Mouse (Mus musculus): ENCODE data around the gene Rcor1. TPM values are rescaled to one million over a fixed set of nuclear protein-coding genes. Genes with fewer than 3 reads are reported as not detected.

Gene Rcor1
- polyA plus RNA-seq, 1 experiment from 2014 or later, result 18.2 TPM

DNA sequence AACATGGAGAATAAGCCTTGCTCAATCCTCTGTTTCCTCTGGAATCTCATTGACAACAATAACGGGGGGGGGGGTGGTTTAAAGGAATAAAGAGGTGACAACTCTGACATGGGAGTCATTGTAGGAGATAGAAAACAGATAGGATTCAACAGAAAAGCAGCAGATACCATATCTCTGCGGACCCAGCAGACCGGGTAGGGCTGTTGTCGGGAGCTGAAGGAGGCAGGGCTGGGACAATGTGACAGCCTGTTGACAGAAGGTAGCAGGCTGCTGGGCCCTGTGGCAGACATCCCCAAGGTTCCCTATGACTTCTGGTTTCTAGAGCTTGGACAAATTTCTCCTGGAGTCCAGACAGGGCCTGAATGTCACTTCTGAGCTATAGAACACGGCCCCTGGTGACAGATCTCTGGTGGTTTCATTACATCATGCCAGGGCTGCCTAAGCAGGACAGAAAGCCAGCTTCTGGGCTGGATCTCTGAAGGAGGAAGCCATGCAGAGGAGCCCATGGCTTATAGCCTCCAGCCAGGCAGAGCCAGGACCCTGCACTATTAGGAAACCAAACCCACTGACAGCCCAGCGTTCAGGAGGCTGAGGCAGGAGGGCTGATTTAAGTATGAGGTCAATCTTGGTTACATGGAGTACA lies 29.4 kb upstream of the Rcor1 start:
- Histone ChIP-seq H3K4me2 (0 out of 2 replicates have a peak overlapping the region, but pooled peaks have one; percentile 23), H3K27me3 (replicated peaks; ENCODE audit: control insufficient read depth, insufficient read depth, low read length) (no peaks in the 10 kb centered on the region), H3K4me1 (replicated peaks; ENCODE audit: control insufficient read depth, insufficient read depth, low read length) (peaks cover 33% of the 10 kb centered on the region), H3K4me3 (ENCODE audit: low read depth, low read length) (no peak overlapping the region), H3K9me3 (ENCODE audit: control insufficient read depth, low read length) (no peaks in the 10 kb centered on the region; the same call in 1 of the 2 replicates), H3K36me3 (ENCODE audit: control insufficient read depth, insufficient read depth, low read length) (no peaks in the 10 kb centered on the region), H3K9ac (ENCODE audit: low read depth, low read length) (no peak overlapping the region), H3K27ac (ENCODE audit: low read depth, low read length) (peak overlapping the region; percentile 44)
- DNase-seq (ENCODE audit: low spot score) (no peak), ATAC-seq (replicated peaks; ENCODE audit: low FRiP score) (peak; percentile 61)
- WGBS, result 37% methylated on average over 6 of the region's 6 CpGs

DNA sequence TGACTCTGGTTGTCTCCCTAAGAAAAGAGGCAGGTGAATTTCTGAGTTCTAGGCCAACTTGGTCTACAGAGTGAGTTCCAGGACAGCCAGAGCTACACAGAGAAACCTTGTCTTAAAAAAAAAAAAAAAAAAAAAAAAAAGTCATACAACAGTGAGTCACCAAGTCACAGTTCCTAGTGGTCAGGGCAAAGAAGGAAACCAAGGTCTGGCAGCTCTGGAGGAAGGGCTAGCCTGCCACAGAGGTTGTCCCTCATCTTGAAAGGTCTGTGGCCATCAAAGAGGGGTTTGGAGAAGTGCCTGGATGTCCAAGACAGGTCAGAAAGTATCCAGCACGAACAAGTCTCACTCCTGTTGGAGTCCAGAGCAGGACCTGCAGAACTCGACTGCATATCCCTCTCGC lies 22.3 kb upstream of the Rcor1 start:
- H3K27ac ChIP-seq (ENCODE audit: low read depth, low read length), result no peak overlapping the region
- H3K4me3 ChIP-seq (ENCODE audit: low read depth, low read length), result no peak overlapping the region
- no peak overlapping the region for H3K9ac ChIP-seq (ENCODE audit: low read depth, low read length)
- no peak for ATAC-seq (replicated peaks; ENCODE audit: low FRiP score)
- peaks cover 3% of the 10 kb centered on the region; the same call in 1 of the 2 replicates for H3K4me1 ChIP-seq (replicated peaks; ENCODE audit: control insufficient read depth, insufficient read depth, low read length)
- WGBS, result 65% methylated on average over 3 of the region's 3 CpGs
- H3K4me2 ChIP-seq, result no peak overlapping the region
- H3K27me3 ChIP-seq (replicated peaks; ENCODE audit: control insufficient read depth, insufficient read depth, low read length), result no peaks in the 10 kb centered on the region
- DNase-seq (ENCODE audit: low spot score), result no peak
- H3K9me3 ChIP-seq (ENCODE audit: control insufficient read depth, low read length), result no peaks in the 10 kb centered on the region; the same call in 1 of the 2 replicates
- H3K36me3 ChIP-seq (ENCODE audit: control insufficient read depth, insufficient read depth, low read length), result no peaks in the 10 kb centered on the region

DNA sequence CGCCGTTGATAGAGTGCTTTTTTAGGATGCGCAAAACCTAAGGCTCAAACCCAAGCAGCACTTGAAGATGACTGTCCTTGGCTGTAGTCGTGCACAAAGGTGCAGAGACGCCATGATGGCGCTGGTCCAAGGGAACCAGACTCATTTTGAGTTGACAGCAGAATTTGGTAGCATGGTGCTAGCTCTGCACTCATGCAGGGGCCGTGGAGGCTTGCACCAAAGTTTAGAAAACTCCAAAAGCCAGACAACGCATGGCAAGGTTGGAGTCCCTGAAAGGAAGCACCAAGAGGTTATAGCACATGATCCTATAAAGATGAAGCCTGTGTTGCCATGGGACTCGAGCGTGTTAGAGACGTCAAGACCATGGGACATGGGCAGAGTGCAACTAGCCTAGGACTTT lies 21.1 kb upstream of the Rcor1 start:
- Histone ChIP-seq H3K4me1 (replicated peaks; ENCODE audit: control insufficient read depth, insufficient read depth, low read length) (peaks cover 3% of the 10 kb centered on the region; the same call in 1 of the 2 replicates), H3K36me3 (ENCODE audit: control insufficient read depth, insufficient read depth, low read length) (no peaks in the 10 kb centered on the region), H3K4me2 (no peak overlapping the region), H3K4me3 (ENCODE audit: low read depth, low read length) (no peak overlapping the region), H3K27ac (ENCODE audit: low read depth, low read length) (no peak overlapping the region), H3K27me3 (replicated peaks; ENCODE audit: control insufficient read depth, insufficient read depth, low read length) (no peaks in the 10 kb centered on the region), H3K9ac (ENCODE audit: low read depth, low read length) (no peak overlapping the region), H3K9me3 (ENCODE audit: control insufficient read depth, low read length) (no peaks in the 10 kb centered on the region)
- DNase-seq (ENCODE audit: low spot score) (no peak), ATAC-seq (replicated peaks; ENCODE audit: low FRiP score) (no peak)
- WGBS, result 91% methylated on average over 11 of the region's 11 CpGs

DNA sequence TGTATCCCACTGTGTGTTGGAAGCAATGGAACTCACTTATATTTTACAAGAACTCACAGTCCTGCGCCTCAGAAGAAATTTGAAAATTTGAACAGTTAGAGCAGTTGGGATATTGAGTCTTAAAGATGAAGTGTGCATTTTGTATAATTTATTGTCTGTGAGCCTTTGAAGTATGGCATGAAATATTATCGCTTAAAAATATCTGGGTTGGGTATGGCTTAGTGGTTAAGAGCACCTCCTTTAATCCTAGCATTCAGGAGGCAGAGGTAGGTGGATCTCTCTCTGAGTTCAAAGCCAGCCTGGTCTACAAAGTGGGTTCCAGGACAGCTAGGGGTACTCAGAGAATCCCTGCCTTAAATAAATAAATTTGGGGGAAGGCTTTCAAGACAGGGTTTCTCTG lies 20.1 kb upstream of the Rcor1 start:
- H3K4me1 ChIP-seq (replicated peaks; ENCODE audit: control insufficient read depth, insufficient read depth, low read length), result peaks cover 3% of the 10 kb centered on the region; the same call in 1 of the 2 replicates
- ATAC-seq (replicated peaks; ENCODE audit: low FRiP score) (no peak), DNase-seq (ENCODE audit: low spot score) (no peak)
- H3K9me3 ChIP-seq (ENCODE audit: control insufficient read depth, low read length), result no peaks in the 10 kb centered on the region
- H3K4me2 ChIP-seq, result no peak overlapping the region
- 91% methylated on average over 2 of the region's 2 CpGs for WGBS
- H3K27ac ChIP-seq (ENCODE audit: low read depth, low read length), result no peak overlapping the region
- no peaks in the 10 kb centered on the region for H3K27me3 ChIP-seq (replicated peaks; ENCODE audit: control insufficient read depth, insufficient read depth, low read length)
- H3K4me3 ChIP-seq (ENCODE audit: low read depth, low read length), result no peak overlapping the region
- no peak overlapping the region for H3K9ac ChIP-seq (ENCODE audit: low read depth, low read length)
- no peaks in the 10 kb centered on the region for H3K36me3 ChIP-seq (ENCODE audit: control insufficient read depth, insufficient read depth, low read length)

DNA sequence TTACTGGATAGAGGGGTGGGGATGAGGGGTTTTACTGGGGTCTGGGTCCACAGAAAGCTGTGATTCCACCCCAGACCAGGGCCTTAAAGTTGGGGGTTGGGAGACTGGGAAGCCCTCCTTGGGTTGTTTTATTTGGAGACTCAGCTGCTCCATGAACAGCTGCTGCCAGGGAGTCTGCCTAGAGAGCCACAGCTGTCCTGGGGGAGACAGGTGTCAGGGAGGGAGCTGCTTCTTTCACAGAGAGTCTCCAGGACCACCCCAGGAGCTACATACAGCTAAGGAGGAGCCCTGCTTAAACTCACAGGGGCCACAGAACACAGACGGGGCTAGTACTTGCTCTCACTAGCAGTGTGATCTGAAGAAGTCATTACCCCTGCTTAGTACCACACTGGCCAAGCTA lies 18.0 kb upstream of the Rcor1 start:
- ATAC-seq (replicated peaks; ENCODE audit: low FRiP score), result no peak
- H3K9ac ChIP-seq (ENCODE audit: low read depth, low read length), result no peak overlapping the region
- no peak overlapping the region for H3K4me2 ChIP-seq
- H3K4me1 ChIP-seq (replicated peaks; ENCODE audit: control insufficient read depth, insufficient read depth, low read length), result 0 out of 2 replicates have a peak, but pooled peaks cover 3% of the 10 kb centered on the region
- WGBS, result 46% methylated on average over 1 of the region's 1 CpGs
- no peak for DNase-seq (ENCODE audit: low spot score)
- no peak overlapping the region for H3K27ac ChIP-seq (ENCODE audit: low read depth, low read length)
- no peaks in the 10 kb centered on the region for H3K9me3 ChIP-seq (ENCODE audit: control insufficient read depth, low read length)
- no peaks in the 10 kb centered on the region for H3K27me3 ChIP-seq (replicated peaks; ENCODE audit: control insufficient read depth, insufficient read depth, low read length)
- H3K4me3 ChIP-seq (ENCODE audit: low read depth, low read length), result no peak overlapping the region
- no peaks in the 10 kb centered on the region for H3K36me3 ChIP-seq (ENCODE audit: control insufficient read depth, insufficient read depth, low read length)

DNA sequence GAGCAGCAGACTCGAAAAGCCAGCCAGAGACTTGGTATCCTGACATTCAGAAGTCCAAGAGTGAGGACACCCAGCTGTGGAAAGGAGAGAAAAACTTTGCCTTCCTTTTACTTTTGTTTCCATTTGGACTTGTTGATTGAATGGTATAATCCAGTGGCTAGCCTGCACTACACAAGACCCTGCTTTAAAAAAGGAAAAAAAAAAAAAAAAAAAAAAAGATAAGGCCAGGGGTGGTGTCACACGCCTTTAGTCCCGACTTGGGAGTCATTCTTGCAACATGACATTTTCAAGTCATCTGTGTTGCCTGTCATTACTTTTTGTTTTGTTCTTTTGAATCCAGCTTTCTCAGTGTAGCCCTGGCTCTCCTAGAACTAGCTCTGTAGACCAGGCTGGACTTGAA lies 17.6 kb upstream of the Rcor1 start:
- 39% methylated on average over 3 of the region's 3 CpGs for WGBS

DNA sequence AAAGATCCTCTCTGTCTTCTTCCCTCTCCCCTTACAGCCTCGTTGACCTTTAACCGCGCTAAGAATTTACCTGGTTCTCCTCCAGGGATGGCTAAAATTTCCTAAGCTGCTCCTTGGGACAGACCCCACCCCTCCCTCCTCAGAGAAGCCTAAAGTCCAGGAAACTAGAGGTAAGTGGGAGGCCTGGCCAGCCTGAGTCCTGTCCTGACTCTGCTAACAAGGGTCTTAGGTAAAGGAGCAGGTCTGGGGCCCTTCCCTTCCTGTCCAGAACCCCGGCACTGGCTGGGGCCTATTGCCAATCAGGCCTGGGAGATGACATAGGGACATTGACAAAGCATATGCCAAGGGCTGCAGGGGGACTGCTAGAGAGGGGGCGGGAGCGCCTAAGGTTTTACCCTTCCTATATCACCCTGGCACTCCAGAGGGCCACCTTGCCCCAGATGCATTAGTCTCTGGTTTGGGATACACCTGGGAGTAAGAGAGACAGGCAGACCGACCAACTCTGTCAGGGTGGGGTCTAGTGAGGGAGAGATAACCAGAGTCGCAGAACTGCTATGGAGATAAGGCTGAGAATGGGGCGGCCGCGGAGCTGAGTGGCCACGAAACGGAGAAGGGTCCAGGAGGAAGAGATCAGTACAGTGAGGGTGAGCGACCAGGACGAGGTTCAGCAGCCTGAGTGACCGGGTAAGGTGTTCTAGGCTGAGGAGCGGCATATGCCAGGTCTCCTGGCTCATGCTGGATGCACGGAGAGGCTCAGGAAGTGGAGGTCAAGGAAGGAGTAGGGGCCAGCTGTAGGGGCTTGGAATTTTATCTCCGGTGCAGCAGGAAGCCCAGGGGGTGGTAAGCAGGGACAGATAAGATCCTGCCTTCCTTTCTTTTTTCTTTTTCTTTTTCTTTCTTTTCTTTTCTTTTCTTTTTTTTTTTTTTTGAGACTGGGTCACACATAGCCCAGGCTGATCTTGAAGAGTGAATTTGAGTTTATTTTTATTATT lies 10.7 kb upstream of the Rcor1 start:
- peak overlapping the region; percentile 74 for H3K27ac ChIP-seq (ENCODE audit: low read depth, low read length)
- peaks cover 23% of the 10 kb centered on the region for H3K4me1 ChIP-seq (replicated peaks; ENCODE audit: control insufficient read depth, insufficient read depth, low read length)
- peak overlapping the region; percentile 78 for H3K4me2 ChIP-seq

More for the DNA sequence above, 17.6 kb upstream of the Rcor1 start:
- ATAC-seq (replicated peaks; ENCODE audit: low FRiP score) (no peak), DNase-seq (ENCODE audit: low spot score) (no peak)
- H3K4me1 ChIP-seq (replicated peaks; ENCODE audit: control insufficient read depth, insufficient read depth, low read length), result no peaks in the 10 kb centered on the region
- H3K27me3 ChIP-seq (replicated peaks; ENCODE audit: control insufficient read depth, insufficient read depth, low read length), result no peaks in the 10 kb centered on the region
- no peak overlapping the region for H3K27ac ChIP-seq (ENCODE audit: low read depth, low read length)
- H3K4me3 ChIP-seq (ENCODE audit: low read depth, low read length), result no peak overlapping the region
- H3K4me2 ChIP-seq, result no peak overlapping the region
- H3K9ac ChIP-seq (ENCODE audit: low read depth, low read length), result no peak overlapping the region
- no peaks in the 10 kb centered on the region for H3K36me3 ChIP-seq (ENCODE audit: control insufficient read depth, insufficient read depth, low read length)
- no peaks in the 10 kb centered on the region for H3K9me3 ChIP-seq (ENCODE audit: control insufficient read depth, low read length)

DNA sequence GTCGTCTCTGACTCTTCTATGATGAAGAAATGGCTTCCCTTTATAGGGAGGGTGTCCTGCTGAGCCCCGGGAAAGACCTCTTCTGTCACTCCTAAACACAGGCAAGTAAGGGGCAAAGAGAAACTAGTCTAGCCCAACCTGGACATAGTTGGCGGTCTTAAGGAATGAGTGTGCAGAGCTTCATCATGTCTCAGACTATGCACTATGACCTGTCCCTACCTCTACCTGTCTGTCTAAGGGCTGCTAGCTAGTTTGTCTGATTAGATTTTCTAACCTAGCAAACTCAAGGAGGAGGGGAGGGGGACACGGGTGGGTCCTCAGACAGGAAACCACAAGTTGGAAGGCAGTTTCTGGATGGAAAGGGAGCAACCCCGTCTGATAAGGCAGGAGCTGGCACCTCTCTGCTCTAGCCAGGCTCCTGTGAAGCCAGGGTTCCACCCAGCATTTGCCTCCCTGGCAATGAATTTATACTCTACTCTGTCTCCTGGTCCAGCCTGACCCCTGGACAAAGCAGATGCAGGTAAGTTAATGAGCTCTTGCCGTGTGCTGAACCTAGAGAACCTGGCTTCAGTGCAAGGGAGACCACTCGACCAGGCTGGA lies 9.8 kb upstream of the Rcor1 start:
- Histone ChIP-seq H3K4me2 (peak overlapping the region; percentile 78), H3K9me3 (ENCODE audit: control insufficient read depth, low read length) (no peaks in the 10 kb centered on the region), H3K9ac (ENCODE audit: low read depth, low read length) (peak overlapping the region; percentile 70), H3K4me3 (ENCODE audit: low read depth, low read length) (peak overlapping the region; percentile 56), H3K36me3 (ENCODE audit: control insufficient read depth, insufficient read depth, low read length) (no peaks in the 10 kb centered on the region), H3K4me1 (replicated peaks; ENCODE audit: control insufficient read depth, insufficient read depth, low read length) (peaks cover 23% of the 10 kb centered on the region), H3K27me3 (replicated peaks; ENCODE audit: control insufficient read depth, insufficient read depth, low read length) (no peaks in the 10 kb centered on the region), H3K27ac (ENCODE audit: low read depth, low read length) (peak overlapping the region; percentile 74)
- no peak for DNase-seq (ENCODE audit: low spot score)
- peak; percentile 41 for ATAC-seq (replicated peaks; ENCODE audit: low FRiP score)
- 40% methylated on average over 7 of the region's 7 CpGs for WGBS

More for the DNA sequence above, 10.7 kb upstream of the Rcor1 start:
- Histone ChIP-seq H3K4me3 (ENCODE audit: low read depth, low read length) (peak overlapping the region; percentile 56), H3K27me3 (replicated peaks; ENCODE audit: control insufficient read depth, insufficient read depth, low read length) (no peaks in the 10 kb centered on the region), H3K36me3 (ENCODE audit: control insufficient read depth, insufficient read depth, low read length) (no peaks in the 10 kb centered on the region), H3K9me3 (ENCODE audit: control insufficient read depth, low read length) (no peaks in the 10 kb centered on the region), H3K9ac (ENCODE audit: low read depth, low read length) (peak overlapping the region; percentile 70)
- ATAC-seq (replicated peaks; ENCODE audit: low FRiP score) (peak; percentile 89), DNase-seq (ENCODE audit: low spot score) (peak; percentile 56)
- 23% methylated on average over 19 of the region's 19 CpGs for WGBS
